Mouse (Mus musculus) stomach, postnatal 0 days (tissue): Measurements from ENCODE around the gene A930009A15Rik. TPM values are rescaled to one million over a fixed set of nuclear protein-coding genes. Genes with fewer than 3 reads are reported as not detected.

Source experiments
- ATAC-seq: fragments of 200-750 bp; cut with Nextera tagmentation; 2 replicates; pipeline ENCODE4 v1.8.0; 2017; ENCODE audit not compliant: low FRiP score, low TSS enrichment
- DNase-seq: peaks from one replicate; pipeline ENCODE4 v3.0.0-alpha.2; 2016; ENCODE audit warnings: low spot score
- H3K27ac ChIP-seq: fragments of 300-500 bp; sonication (generic); replicated peaks from 2 replicates; pipeline ENCODE4 v1.5.1; 2014; ENCODE audit warnings: mild to moderate bottlenecking, control low read depth
- H3K27me3 ChIP-seq: fragments of 300-500 bp; sonication (generic); 2 replicates; pipeline ENCODE4 v1.6.1; 2014; ENCODE audit warnings: low read length; ENCODE audit not compliant: control insufficient read depth, insufficient read depth
- H3K36me3 ChIP-seq: fragments of 300-500 bp; sonication (generic); 2 replicates; pipeline ENCODE4 v1.6.1; 2014; ENCODE audit warnings: low read length, mixed read lengths; ENCODE audit not compliant: control insufficient read depth, insufficient read depth
- H3K4me1 ChIP-seq: fragments of 300-500 bp; sonication (generic); replicated peaks from 2 replicates; pipeline ENCODE4 v1.6.1; 2014; ENCODE audit warnings: antibody characterized with exemption; ENCODE audit not compliant: control insufficient read depth, insufficient read depth
- H3K4me2 ChIP-seq: fragments of 300-500 bp; sonication (generic); replicated peaks from 2 replicates; pipeline ENCODE4 v1.6.1; 2014; ENCODE audit warnings: low read depth, mild to moderate bottlenecking, control low read depth, moderate library complexity
- H3K4me3 ChIP-seq: fragments of 300-500 bp; sonication (generic); 2 replicates; pipeline ENCODE4 v1.5.1; 2014; ENCODE audit warnings: low read depth, low read length, control low read depth
- H3K9ac ChIP-seq: fragments of 300-500 bp; sonication (generic); 2 replicates; pipeline ENCODE4 v1.6.1; 2014; ENCODE audit warnings: mild to moderate bottlenecking, low read length, control low read depth, mixed read lengths
- H3K9me3 ChIP-seq: fragments of 300-500 bp; sonication (generic); 2 replicates; pipeline ENCODE4 v1.6.1; 2016; ENCODE audit warnings: low read length; ENCODE audit not compliant: control insufficient read depth
- CTCF ChIP-seq: IDR thresholded peaks from 2 replicates; pipeline ENCODE4 v1.5.1; 2016; ENCODE audit warnings: antibody characterized with exemption, low read depth, mild to moderate bottlenecking, moderate library complexity
- EP300 ChIP-seq: optimal IDR thresholded peaks from 2 replicates; pipeline ENCODE3; 2016; ENCODE audit warnings: antibody characterized with exemption
- WGBS: fragments of 180-500 bp; shearing (Covaris S2); extraction: QIAGEN DNeasy Blood & Tissue Kit; methylation state at CpG from one replicate; pipeline ENCODE4 v1.1.7; 2014; 5-methylcytosine and 5-hydroxymethylcytosine counted together
- polyA plus RNA-seq: library from polyadenylated mRNA; unstranded; fragments of >200 nt; fragmentation: Nextera tagmentation; extraction: Ambion mirVana; gene quantifications from 2 replicates; pipeline ENCODE4 v1.2.1, GENCODE M21; 2015

The A930009A15Rik gene
- polyA plus RNA-seq, 1 experiment from 2014 or later = not detected

DNA sequence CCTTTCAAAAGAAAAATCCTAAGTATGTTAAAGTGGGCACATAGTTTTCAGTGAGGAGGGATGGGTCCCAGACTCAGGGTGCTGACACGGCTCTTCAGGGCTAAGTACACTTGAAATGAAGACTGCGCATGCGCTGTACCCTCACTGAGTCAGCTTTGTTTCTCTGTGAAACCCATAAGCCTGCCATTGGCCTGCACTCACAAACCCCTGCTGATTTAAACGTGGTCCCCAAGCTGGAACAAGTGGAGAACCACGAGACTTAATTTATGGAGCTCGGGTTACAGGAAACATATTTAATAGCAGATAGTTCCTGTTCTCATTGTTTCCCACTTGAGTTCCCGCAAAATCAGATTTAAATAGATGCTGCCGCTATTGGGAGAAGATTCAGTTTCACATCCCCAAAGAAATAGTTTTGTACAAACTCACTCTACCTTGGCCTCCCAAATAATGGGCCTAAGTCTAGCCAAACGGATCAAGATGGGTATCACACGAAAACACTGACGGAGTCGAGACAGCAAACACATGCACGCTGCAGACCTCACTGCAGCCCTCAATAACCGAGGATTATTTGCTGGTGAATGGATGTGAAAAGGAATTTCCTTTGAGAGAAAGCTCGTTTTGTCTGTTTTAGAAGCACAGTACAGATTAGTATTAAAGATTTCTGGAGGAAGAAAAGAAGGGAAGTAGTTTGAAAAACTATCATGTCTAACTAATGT lies 54.3 kb downstream of the A930009A15Rik start:
- DNase-seq = no peak
- no peaks in the 10 kb centered on the region for H3K9me3 ChIP-seq
- no peak for TF ChIP-seq CTCF
- TF ChIP-seq EP300 = no peak
- H3K9ac ChIP-seq = no peak overlapping the region
- 63% methylated on average over 15 of the region's 15 CpGs for WGBS
- ATAC-seq = no peak
- H3K36me3 ChIP-seq = no peaks in the 10 kb centered on the region
- no peak overlapping the region for H3K4me2 ChIP-seq
- H3K27me3 ChIP-seq = no peaks in the 10 kb centered on the region
- no peaks in the 10 kb centered on the region for H3K4me1 ChIP-seq
- H3K4me3 ChIP-seq = no peak overlapping the region
- H3K27ac ChIP-seq = no peak overlapping the region

DNA sequence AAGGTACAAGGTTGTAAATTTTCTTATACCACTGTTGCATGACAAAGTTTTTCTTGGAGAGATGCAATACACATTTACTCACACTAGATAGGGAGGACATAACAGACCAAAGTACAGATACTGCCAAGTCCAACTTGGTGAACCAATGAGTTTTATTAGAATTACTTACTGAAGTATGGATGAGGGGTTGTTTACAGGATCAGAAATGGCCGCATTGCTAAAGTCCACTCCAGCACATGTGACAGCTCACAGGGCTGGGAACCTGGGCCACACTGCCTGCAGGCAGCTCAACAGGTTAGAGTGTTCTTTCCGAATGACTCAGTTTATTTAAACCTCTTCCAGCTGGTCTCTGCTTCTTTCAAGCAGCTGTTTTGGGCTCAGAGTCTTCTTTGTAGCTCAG lies 55.2 kb downstream of the A930009A15Rik start:
- Histone ChIP-seq H3K27me3 (no peaks in the 10 kb centered on the region), H3K27ac (no peak overlapping the region), H3K4me3 (no peak overlapping the region), H3K4me2 (no peak overlapping the region), H3K4me1 (no peaks in the 10 kb centered on the region), H3K9ac (no peak overlapping the region), H3K36me3 (no peaks in the 10 kb centered on the region), H3K9me3 (no peaks in the 10 kb centered on the region)
- 56% methylated on average over 2 of the region's 2 CpGs for WGBS
- DNase-seq (no peak), ATAC-seq (no peak)
- no peak for TF ChIP-seq CTCF
- TF ChIP-seq EP300 = no peak

DNA sequence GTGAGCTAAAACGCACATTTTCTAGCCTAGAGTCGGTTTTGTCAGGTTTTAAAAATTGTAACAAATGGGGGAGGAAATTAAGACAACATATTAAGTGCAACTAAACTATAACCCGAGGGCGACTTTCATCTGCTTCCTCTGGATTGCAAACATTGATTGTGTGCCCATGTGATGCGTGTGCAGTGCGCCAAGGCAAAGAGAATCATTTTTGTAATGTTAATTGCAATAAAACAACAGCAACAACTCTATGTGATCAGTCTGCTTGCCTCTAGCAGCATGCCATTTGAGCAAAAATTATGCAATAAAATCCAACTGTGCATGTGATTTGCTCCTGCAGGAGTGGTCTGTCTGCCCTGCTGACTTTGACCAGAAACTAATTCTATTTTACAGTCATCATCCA lies 56.9 kb downstream of the A930009A15Rik start:
- no peak for ATAC-seq
- 84% methylated on average over 6 of the region's 6 CpGs for WGBS
- no peaks in the 10 kb centered on the region for H3K9me3 ChIP-seq
- H3K27ac ChIP-seq = no peak overlapping the region
- TF ChIP-seq EP300 (no peak), CTCF (no peak)
- no peaks in the 10 kb centered on the region for H3K27me3 ChIP-seq
- no peak for DNase-seq
- no peak overlapping the region for H3K4me3 ChIP-seq
- no peaks in the 10 kb centered on the region for H3K4me1 ChIP-seq
- no peaks in the 10 kb centered on the region for H3K36me3 ChIP-seq
- no peak overlapping the region for H3K4me2 ChIP-seq
- no peak overlapping the region for H3K9ac ChIP-seq

Other genes with a start within 250 kb of the A930009A15Rik start
- gene Tmem19, start 207.5 kb upstream of the A930009A15Rik start, polyA plus RNA-seq = 26.3 and 29.5 TPM in 2 replicates
- 13.1 and 13.7 TPM in 2 replicates for gene Thap2, start 185.5 kb upstream of the A930009A15Rik start, polyA plus RNA-seq
- 6.7 and 8.7 TPM in 2 replicates for gene Zfc3h1, start 185.0 kb upstream of the A930009A15Rik start, polyA plus RNA-seq
- 2.4 and 2.9 TPM in 2 replicates for gene Lgr5, start 17.8 kb downstream of the A930009A15Rik start, polyA plus RNA-seq
- 250 and 264 TPM in 2 replicates for gene Tspan8, start 246.8 kb downstream of the A930009A15Rik start, polyA plus RNA-seq